Mouse (Mus musculus) spleen, postnatal 4 days (tissue): ENCODE measurements around the gene Fdxacb1.
A peak's percentile ranks its signal among the peaks of the same experiment; 100 is the strongest.

Experiments
- DNase-seq, 2 experiments: peaks; one replicate each; pipeline ENCODE4 v3.0.0; 2022; ENCODE audit warnings: low spot score in 2 of 2

Gene Fdxacb1

DNA sequence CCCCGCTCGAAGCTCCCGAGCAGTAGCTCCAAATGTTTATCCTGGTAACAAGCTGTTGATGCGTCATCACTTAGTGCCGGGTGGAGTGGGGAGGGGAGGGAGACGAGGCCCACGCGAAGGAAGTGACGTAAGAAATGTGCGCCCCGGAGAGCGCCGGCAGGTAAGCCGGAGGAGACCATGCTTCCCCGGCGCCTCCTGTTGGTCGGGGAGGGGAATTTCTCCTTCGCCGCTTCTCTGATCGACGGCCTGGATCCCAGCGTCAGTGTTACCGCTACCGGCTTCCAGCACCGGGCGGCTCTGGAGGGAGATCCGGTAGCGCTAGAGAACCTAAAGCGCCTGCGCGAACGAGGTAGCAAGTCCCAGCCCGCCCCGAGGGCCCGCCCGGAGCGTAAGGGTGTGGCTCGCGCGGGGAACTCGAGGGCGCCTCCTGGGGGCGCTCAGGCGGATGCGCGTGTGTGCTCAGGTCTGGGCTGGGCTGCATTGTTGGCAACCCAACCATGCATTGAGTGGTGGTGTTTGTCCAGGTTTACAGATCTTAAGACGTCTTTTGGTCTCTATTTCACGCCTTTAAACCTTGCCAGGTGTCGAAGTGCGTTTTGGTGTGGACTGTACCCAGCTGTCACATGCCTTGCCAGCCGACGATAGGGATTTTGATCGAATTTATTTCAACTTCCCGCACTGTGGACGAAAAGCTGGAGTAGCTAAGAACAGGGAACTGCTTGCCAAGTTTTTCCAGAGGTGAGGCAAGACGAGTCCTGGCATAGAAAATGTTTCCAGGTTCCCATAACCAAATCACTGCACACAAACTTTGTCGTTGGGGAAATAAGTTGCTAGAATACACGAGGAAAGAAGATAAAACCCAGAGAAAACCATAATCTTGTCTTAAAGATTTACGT is at the start of gene Fdxacb1:
Gene Fdxacb1 (plus strand): TSS at position 130 of the 896 bp plus-strand sequence.
- DNase-seq, result peak; percentile 95 to 98

- DNase-seq, result no peak
Measured at GRCm38 (mm10) chr9:50718878-50719277, 49.2 kb upstream of the Fdxacb1 start.

DNA sequence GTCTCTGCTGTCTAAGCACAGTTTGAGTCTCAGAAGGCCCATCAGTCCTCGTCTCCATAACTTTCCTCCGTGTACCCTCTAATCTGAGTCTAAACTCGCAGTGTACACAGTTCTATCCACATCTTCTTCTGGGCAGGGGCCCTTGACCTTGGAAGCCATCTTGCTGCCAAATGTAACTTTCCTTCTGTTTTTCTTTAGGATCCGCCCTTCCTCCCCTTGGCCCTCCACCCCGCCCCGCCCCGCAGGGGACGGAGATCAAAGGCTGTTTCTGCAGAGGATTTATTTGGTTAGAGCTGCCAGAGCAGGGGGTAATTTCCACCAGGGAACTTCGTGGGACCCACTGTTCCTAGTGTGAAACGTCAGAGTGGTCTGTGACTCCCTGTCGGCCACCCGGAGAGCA is 47.0 kb upstream of the Fdxacb1 start:
- DNase-seq, result no peak

DNA sequence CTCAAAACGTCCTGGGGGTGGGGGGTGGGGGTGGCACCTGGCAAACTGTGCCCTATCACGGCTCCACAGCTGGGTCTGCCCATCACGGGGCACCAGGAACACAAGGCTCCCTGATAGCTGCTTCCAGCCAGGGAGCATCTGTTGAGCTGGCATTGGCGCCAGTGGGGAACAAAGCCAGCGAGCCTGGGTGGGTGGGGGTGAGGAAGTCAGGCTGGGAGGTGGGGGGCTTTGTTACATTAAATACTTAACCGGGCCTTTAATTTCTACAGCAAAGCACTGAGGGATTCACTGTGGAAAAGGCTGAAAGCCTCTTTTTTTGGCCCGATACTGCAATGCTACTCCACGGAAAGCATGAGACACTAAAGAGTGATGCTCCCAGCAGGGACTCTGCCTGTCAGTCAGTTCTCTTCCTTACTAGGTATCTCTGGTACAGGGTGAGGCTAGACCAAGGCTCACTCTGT is 45.6 kb upstream of the Fdxacb1 start:
- no peak for DNase-seq

DNA sequence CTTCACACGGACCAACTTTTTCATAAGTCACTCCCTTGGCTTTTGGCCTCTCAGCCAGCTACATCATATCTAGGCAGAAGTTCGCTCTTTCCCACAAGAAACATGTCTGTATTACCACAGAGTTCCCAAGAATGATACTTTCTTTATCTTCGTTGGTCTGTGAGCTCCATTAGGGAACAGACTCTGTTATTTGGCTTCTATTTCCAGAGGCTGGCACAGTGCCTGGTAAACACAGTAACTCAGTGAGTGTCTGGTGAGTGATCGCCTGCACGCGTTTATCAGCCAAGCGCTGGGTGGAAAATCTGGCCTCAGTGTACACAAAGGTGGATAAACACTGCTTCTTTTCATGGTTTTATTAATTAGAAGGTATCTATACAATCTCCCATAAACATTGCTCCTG is 44.6 kb upstream of the Fdxacb1 start:
- no peak for DNase-seq

GRCm38 (mm10) chr9:50724147-50724546 is 43.9 kb upstream of the Fdxacb1 start:
- no peak for DNase-seq

GRCm38 (mm10) chr9:50724661-50725330 is 43.2 kb upstream of the Fdxacb1 start:
- no peak for DNase-seq

DNA sequence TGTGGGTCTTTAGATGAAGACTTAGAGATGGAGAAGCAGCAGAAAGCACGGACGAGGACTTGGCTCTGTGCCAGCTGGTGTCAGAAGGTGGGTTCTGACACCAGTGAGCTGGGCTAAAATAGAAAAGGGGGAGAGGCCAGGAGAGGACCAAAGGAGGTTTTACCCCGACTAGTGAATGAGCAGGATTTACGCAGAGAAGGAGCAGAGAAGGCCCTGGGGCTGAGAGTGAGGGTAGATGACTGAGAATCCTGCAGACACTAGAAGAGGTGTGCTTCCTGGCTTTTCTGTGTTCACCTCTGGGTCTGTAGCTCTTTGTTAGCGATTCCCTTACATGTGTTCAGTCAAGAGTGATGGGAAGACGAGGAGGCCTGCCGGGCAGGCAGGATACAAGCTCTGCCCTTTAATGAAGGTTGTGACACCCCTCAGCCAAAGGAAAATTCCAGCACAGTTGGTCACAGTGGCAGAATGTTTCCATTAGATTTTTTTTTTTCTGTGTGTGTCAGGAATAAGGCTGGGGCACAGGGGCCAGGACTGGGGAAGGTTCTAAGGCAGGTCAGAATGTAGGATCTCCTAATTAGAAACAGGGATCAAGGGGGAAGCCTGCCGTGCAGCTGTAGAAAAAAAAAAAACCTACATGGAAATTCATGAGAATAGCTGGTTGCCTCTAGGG is 42.0 kb upstream of the Fdxacb1 start:
- no peak for DNase-seq

DNA sequence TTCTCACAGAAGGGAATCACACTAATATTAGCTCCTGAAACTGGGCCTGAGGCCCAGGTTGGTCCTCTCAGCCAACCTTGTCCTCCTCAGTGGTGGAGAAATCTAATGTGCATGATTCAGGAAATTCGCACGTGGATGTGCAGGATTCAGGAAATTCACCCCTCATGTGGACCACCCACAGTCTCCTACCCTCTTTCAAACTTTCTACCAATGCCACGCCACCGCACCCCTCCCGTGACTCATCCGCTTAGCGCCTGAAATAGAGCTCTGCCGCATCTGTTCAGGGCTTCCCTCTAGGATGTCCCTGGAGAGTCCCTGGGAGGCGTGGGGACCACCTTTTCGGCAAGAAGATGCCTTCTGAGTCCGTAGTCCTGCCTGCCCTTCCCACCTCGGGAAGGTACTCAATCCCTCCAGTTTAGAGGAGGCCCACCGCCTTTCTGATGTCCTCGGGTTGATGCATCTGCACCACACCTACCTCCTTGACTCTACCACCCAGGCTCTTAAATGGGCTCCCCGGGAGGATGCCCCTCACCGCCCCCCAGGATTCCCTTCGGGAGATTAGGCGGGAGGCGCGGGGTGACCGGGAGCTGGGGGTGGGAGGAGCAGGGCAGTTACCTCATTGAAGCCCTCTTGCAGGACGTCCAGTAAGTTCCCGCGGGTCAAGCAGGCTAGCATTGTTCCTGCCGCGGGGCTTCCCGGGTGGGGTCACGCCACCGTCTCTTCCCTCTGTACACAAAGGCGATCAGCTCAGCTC is 40.7 kb upstream of the Fdxacb1 start:
- DNase-seq, result no peak

GRCm38 (mm10) chr9:50727925-50728651 is 39.9 kb upstream of the Fdxacb1 start:
- DNase-seq, result peak; percentile 31 to 69

- no peak for DNase-seq
Measured at GRCm38 (mm10) chr9:50729600-50729999, 38.4 kb upstream of the Fdxacb1 start.

DNA sequence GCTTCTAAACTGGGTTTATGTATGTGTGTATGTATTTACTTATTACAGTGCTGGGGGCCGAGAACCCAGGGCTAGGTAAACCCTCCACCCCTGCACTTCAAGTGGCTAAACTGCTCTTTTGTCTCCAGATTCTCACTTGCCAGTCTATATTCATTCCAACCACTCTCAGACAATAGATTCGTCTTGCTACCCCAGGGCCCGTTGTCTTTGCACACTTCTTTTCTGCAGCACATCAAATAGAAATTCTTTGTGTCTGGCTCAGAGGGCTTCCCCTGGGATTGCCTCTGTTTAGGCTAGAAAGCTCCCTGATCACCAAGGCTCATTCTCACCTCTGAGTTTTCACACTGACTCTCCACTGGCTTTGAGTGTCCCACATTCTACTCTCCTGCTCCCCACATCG is 35.5 kb upstream of the Fdxacb1 start:
- DNase-seq, result no peak

GRCm38 (mm10) chr9:50734989-50735388 is 33.0 kb upstream of the Fdxacb1 start:
- no peak for DNase-seq

DNA sequence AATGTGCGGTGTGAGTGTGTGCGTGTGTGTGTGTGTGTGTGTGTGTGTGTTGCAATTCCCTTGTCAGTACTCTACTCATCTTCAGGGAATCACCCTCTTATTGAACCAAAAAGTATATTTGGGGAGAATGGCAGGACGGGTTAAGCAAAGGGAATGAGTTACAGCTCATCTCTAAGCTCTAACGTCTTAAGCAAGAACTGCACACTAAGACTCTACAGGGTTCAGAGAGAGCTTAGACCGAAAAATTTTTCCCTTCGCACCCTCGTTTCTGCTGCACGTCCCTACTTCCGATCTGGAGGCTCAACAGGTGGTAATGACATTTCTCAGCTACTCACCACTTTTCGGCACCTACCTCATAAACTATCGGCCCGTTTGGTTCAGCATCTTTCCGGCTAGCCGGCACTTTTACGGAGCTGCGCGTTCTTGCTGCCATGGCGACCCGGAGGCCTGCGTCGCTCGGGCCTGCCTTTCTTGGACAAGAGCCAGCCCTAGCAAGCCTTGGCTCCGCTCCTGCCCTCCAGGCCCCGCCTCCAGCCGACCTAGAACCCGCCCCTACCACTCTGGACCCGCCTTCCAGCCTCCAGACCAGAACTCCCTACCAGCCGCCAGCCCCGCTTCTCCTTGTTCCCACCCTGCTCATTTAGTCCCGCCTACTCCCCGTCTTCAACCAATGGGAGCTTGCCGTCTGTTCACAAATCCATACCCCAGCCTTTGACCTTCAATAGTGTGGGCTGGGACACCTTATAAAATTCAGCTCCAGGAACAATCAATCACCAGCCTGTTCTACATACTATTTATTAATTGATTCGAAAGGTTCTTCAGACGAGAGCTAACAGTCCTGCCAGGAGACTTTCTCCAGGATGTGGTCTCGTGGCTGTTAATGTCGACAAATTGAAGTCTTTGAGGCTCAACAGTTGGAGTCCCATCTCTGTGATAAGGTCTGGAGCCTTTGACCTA is 28.8 kb upstream of the Fdxacb1 start, which contains the start of gene Dixdc1:
Gene Dixdc1 (minus strand): TSS at position 604 of the 957 bp plus-strand sequence.
- peak; percentile 86 to 90 for DNase-seq

DNA sequence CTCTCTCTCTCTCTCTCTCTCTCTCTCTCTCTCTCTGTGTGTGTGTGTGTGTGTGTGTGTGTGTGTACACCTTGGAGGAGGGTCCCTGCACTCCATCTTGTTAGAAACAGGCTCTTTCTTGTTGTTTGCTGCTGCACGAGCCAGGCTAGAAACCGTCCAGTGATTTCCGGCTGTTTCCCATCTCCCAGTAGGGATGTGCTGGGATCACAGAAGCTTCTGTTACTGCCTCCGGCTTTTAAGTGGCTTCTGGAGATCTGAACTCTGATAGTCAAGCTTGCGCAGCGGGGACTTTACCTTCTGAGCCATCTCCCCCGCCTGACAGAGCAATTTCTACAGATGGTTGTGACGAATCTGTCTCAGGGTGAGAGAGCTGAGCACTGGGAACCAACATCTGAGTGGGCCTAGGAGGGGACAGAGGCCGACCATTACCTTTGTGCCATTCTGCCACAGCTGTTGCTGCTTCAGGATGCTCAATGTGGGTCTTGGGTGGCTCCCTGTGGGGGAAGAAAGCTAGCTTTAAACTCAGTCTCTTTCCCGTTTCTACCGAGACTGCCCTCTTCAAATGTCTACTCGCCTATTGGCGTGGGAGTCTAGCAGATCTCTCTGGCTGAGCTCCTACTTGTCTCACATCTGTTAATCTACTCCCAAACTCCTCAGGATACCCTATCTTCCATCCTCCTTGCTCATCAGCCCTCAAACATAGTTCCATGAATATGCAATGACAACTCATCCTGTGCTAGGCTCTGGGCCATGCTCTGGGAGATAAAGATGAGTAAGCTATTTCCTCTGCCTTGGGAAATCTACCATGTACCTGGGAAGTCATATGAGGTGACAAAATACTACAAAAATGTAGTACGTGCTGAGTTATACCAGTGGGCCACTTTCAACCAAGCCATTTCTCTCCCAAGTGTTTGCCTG is 26.9 kb upstream of the Fdxacb1 start:
- no peak for DNase-seq

GRCm38 (mm10) chr9:50742261-50742660 is 25.8 kb upstream of the Fdxacb1 start:
- no peak for DNase-seq

DNA sequence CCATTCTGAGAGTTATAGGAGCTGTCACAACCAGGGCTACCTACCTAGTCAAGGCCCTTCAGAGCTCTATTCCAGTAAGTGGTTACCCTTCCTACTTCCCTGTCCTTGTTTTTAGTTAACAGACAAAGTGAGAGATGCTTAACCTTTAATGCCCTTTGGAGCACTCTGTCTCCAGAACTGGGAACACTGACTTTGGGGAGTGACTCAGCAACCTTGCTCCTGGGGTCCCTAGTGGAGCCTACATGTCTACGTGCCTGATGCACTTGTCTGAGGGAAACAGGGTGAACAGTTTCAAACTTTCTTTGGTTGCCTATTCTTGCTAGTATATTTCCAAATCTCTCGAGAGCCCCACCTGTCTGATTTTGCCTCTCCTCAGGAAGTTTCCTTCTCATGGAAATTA is 25.3 kb upstream of the Fdxacb1 start:
- DNase-seq, result no peak

DNA sequence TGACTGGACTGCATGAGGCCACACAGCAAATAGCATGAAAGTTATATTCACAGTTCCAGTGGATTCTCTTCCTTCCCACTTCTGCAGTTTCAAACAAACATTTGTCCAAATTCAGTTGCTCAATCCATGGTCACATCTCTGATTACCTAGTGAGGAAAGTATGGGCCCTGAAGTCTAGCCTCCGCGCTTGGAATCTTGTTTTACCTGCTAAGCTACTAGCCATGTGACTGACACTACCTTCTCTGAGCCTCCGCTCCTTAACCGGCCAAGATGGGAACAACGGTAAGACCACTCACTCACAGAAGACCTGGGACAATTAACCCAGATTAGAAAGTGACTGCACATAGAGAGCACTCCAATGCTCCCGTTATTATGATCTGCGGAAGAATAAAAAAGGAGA is 22.2 kb upstream of the Fdxacb1 start:
- no peak for DNase-seq
